Mouse (Mus musculus): ENCODE results near the gene Flt3. TPM values are rescaled to one million over a fixed set of nuclear protein-coding genes. Genes with fewer than 3 reads are reported as not detected.

The Flt3 gene
- polyA plus RNA-seq, 1 experiment from 2014 or later = 0.02 TPM

Small RNA genes lying within 50 kb of the gene (microRNA-seq; reads per million reads assigned to microRNA genes)
- gene Mir7k = not detected

Other genes with a start within 250 kb of the Flt3 start
- 7.0 and 11.1 TPM in 2 replicates for gene Gsx1, start 211.8 kb downstream of the Flt3 start, polyA plus RNA-seq (2016; fragmentation: Nextera tagmentation; extraction: Ambion mirVana)
- not detected in 2 replicates for gene Pdx1, start 130.5 kb downstream of the Flt3 start, polyA plus RNA-seq (2016; fragmentation: Nextera tagmentation; extraction: Ambion mirVana)
- not detected in 2 replicates for gene Cdx2, start 93.2 kb downstream of the Flt3 start, polyA plus RNA-seq (2016; fragmentation: Nextera tagmentation; extraction: Ambion mirVana)
- gene Urad, start 78.0 kb downstream of the Flt3 start, polyA plus RNA-seq (2016; fragmentation: Nextera tagmentation; extraction: Ambion mirVana) = not detected in 2 replicates
- 46.8 and 54.5 TPM in 2 replicates for gene Pan3, start 29.7 kb upstream of the Flt3 start, polyA plus RNA-seq (2016; fragmentation: Nextera tagmentation; extraction: Ambion mirVana)

Measured in midbrain, embryonic 10.5 days (tissue).